ENCODE assay signal across 23 mouse cellular contexts in the genomic region with DNA sequence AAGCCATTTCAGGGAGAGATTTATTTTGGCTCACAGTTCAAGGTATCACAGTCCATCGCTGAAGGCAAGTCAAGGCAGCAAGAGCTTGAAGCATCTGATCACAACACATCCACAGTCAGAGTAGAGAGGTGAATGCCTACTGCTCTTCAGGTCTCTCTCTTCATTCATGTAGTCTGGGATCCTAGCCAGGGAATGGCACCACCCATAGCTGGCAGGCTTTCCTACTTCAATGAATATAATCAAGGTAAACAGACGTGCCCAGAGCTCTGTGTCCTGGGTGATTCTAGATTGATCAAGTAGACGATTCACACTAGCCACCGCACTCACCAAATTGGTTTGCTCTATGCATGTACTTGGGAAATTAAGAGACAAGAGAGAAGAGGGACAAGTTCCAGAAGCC. TPM values are rescaled to one million over a fixed set of nuclear protein-coding genes. Genes with fewer than 3 reads are reported as not detected.
DNase-seq lines count a peak whose midpoint lies in the region; ATAC-seq lines count a peak whose summit lies in the region.
"Had no signal": no experiment of that assay in that cellular context is flagged by ENCODE, and none has a peak within 500 bp of the region (broad histone marks: within the 10 kb centered on the region; RNA-seq: fewer than 3 reads in every experiment).

No protein-coding gene starts in this region.

- no peaks in the 10 kb centered on the region for H3K36me3 ChIP-seq in midbrain, embryonic 11.5 days (ENCODE audit: control insufficient read depth, insufficient read depth, low read length)
- H3K36me3 ChIP-seq in midbrain, embryonic 16.5 days (ENCODE audit: control insufficient read depth, insufficient read depth, low read length): no peaks in the 10 kb centered on the region
- H3K36me3 ChIP-seq: embryonic facial prominence, embryonic 13.5 days; embryonic facial prominence, embryonic 15.5 days; forebrain, embryonic 10.5 days; forebrain, embryonic 12.5 days had no signal

- H3K27me3 ChIP-seq in midbrain, embryonic 11.5 days (ENCODE audit: control insufficient read depth, insufficient read depth, low read length): no peaks in the 10 kb centered on the region
- H3K27me3 ChIP-seq in midbrain, embryonic 16.5 days (ENCODE audit: control insufficient read depth, insufficient read depth, low read depth, low read length): no peaks in the 10 kb centered on the region
- H3K27me3 ChIP-seq: embryonic facial prominence, embryonic 13.5 days; embryonic facial prominence, embryonic 15.5 days; forebrain, embryonic 12.5 days had no signal

- no peak for ATAC-seq in midbrain, embryonic 11.5 days (ENCODE audit: low FRiP score)
- ATAC-seq in midbrain, embryonic 16.5 days: no peak
- 0 out of 2 replicates have a peak, but pooled peaks have one; percentile 19 for ATAC-seq in megakaryocyte progenitor cell, adult 5-6 weeks (replicated peaks; ENCODE audit: poor library complexity)
- ATAC-seq: forebrain, embryonic 14.5 days; forebrain, embryonic 16.5 days had no signal

- no peak overlapping the region for H3K4me3 ChIP-seq in midbrain, embryonic 11.5 days (ENCODE audit: low read depth, low read length)
- no peak overlapping the region for H3K4me3 ChIP-seq in midbrain, embryonic 16.5 days (ENCODE audit: low read depth, low read length)
- H3K4me3 ChIP-seq: embryonic facial prominence, embryonic 13.5 days; embryonic facial prominence, embryonic 15.5 days; erythroblast, embryonic 14.5 days; forebrain, embryonic 10.5 days; forebrain, embryonic 12.5 days had no signal

- intact Hi-C loops in heart, postnatal 25 days (cut with DNase I): no loop called here
- intact Hi-C loops in heart, postnatal 14 days (cut with DNase I): no loop called here

- no peak overlapping the region for H3K27ac ChIP-seq in midbrain, embryonic 11.5 days (ENCODE audit: low read depth, low read length)
- no peak overlapping the region for H3K27ac ChIP-seq in midbrain, embryonic 16.5 days (ENCODE audit: low read length)
- H3K27ac ChIP-seq: embryonic facial prominence, embryonic 13.5 days; embryonic facial prominence, embryonic 15.5 days; forebrain, embryonic 10.5 days; forebrain, embryonic 12.5 days had no signal

- H3K4me2 ChIP-seq in midbrain, embryonic 11.5 days: no peak overlapping the region
- no peak overlapping the region for H3K4me2 ChIP-seq in midbrain, embryonic 16.5 days (ENCODE audit: low read length)
- H3K4me2 ChIP-seq: embryonic facial prominence, embryonic 13.5 days; embryonic facial prominence, embryonic 15.5 days; forebrain, embryonic 12.5 days had no signal

- 91% methylated on average over 4 of the region's 4 CpGs for WGBS in midbrain, embryonic 11.5 days
- WGBS in midbrain, embryonic 16.5 days: 87% methylated on average over 4 of the region's 4 CpGs

- no peaks in the 10 kb centered on the region for H3K4me1 ChIP-seq in midbrain, embryonic 11.5 days (ENCODE audit: control insufficient read depth, insufficient read depth, low read length)
- peaks cover 3% of the 10 kb centered on the region; the same call in 1 of the 2 replicates for H3K4me1 ChIP-seq in midbrain, embryonic 16.5 days (ENCODE audit: control insufficient read depth, insufficient read depth, low read length)

- H3K9me3 ChIP-seq in midbrain, embryonic 11.5 days (ENCODE audit: control insufficient read depth, low read length): no peaks in the 10 kb centered on the region
- peaks cover 4% of the 10 kb centered on the region; the same call in 1 of the 2 replicates for H3K9me3 ChIP-seq in midbrain, embryonic 16.5 days (replicated peaks; ENCODE audit: control insufficient read depth, low read length, poor library complexity, severe bottlenecking)
- H3K9me3 ChIP-seq: embryonic facial prominence, embryonic 15.5 days; forebrain, embryonic 10.5 days; forebrain, embryonic 12.5 days had no signal

- no peak overlapping the region for H3K9ac ChIP-seq in midbrain, embryonic 11.5 days (ENCODE audit: low read length)
- H3K9ac ChIP-seq in midbrain, embryonic 16.5 days (ENCODE audit: low read depth, low read length): no peak overlapping the region
- H3K9ac ChIP-seq: embryonic facial prominence, embryonic 13.5 days; embryonic facial prominence, embryonic 15.5 days; forebrain, embryonic 12.5 days had no signal

- peak; percentile 60 for DNase-seq in heart, adult 11 months
- no peak for DNase-seq in heart, postnatal 25 days (ENCODE audit: low spot score)
- DNase-seq in midbrain, embryonic 11.5 days (ENCODE audit: low spot score, missing footprints): peak; percentile 45
- DNase-seq in heart, postnatal 14 days: no peak
- DNase-seq in kidney, adult 9 months: no peak
- DNase-seq: adrenal gland, adult 2 months; adrenal gland, postnatal 14 days; cerebellum, adult 11 months; cerebellum, adult 18-20 months; cerebellum, adult 8-10 months; cerebellum, adult 9-11 months; cerebellum, postnatal 14 days; cerebellum, postnatal 36 days; embryo, embryonic 11 days had no signal

RNA-seq across cellular contexts. Expression of a gene that starts 25.1 kb away (rescaled TPM):
- 1 to 10 TPM; 3.8 to 6.0 TPM for total RNA-seq in heart, postnatal 25 days (2021)
- polyA plus RNA-seq in midbrain, embryonic 11.5 days (2014; fragmentation: Nextera tagmentation; extraction: Ambion mirVana): 10.4 TPM in 2 replicates
- 23.7 and 24.3 TPM in 2 replicates for polyA plus RNA-seq in midbrain, embryonic 16.5 days (2015; fragmentation: Nextera tagmentation; extraction: Ambion mirVana)
- total RNA-seq in megakaryocyte progenitor cell, adult 5-6 weeks (2015): 6.2 and 8.3 TPM in 2 replicates
- 10.6 and 11.3 TPM in 2 replicates for total RNA-seq in megakaryocyte progenitor cell, adult 5-6 weeks (2017)
- 10 to 100 TPM; 11.0 to 13.5 TPM for total RNA-seq in heart, postnatal 14 days (2021)

Comparison
In these comparisons a context has a peak if more than half of its experiments do, and no peak if none do; other contexts are left out.
1. DNase-seq: peak in heart, adult 11 months (single experiment) and midbrain, embryonic 11.5 days (single experiment); none in heart, postnatal 25 days (single experiment), heart, postnatal 14 days (0 of 2) and kidney, adult 9 months (single experiment).